Mouse (Mus musculus): ENCODE data around the gene Gm11567. TPM values are rescaled to one million over a fixed set of nuclear protein-coding genes. Genes with fewer than 3 reads are reported as not detected.
"Not testable (repeated sequence)": the region's sequence is repeated elsewhere in the genome, so short reads cannot be mapped to it uniquely, and the experiment has no call there.

The Gm11567 gene
- not detected for total RNA-seq (2021)
- long read RNA-seq, experiment 1, result 0 reads
- long read RNA-seq, experiment 2, result 0 reads

- not testable (repeated sequence) for H3K4me3 ChIP-seq; H3K27ac ChIP-seq; DNase-seq (ENCODE audit: low spot score in 2 of 2)
Measured at GRCm38 (mm10) chr11:99878887-99879286, at the start of gene Gm11567. Gm11567 (plus strand) TSS chr11:99879187.

GRCm38 (mm10) chr11:99837966-99838365, 41.0 kb upstream of the Gm11567 start, which contains the start of gene 2300003K06Rik:
2300003K06Rik (minus strand) TSS chr11:99838066.
- no peak within 1 kb of the TSS for H3K4me3 ChIP-seq
- H3K27ac ChIP-seq, result no peak within 1 kb of the TSS
- no peak for TF ChIP-seq CTCF (conservative IDR thresholded peaks at IDR 0.05)
- no peak for DNase-seq (ENCODE audit: low spot score in 2 of 2)

GRCm38 (mm10) chr11:99842185-99842584, 36.8 kb upstream of the Gm11567 start:
- Histone ChIP-seq H3K4me3 (no peak overlapping the region), H3K27ac (no peak overlapping the region)
- TF ChIP-seq CTCF (conservative IDR thresholded peaks at IDR 0.05), result no peak
- no peak for DNase-seq (ENCODE audit: low spot score in 2 of 2)

GRCm38 (mm10) chr11:99846746-99847145, 32.2 kb upstream of the Gm11567 start:
- no peak for DNase-seq (ENCODE audit: low spot score in 2 of 2)

GRCm38 (mm10) chr11:99851508-99851907, 27.5 kb upstream of the Gm11567 start, which contains the start of gene Krtap4-16:
Krtap4-16 (minus strand) TSS chr11:99851608.
- TF ChIP-seq CTCF (conservative IDR thresholded peaks at IDR 0.05), result no peak
- DNase-seq (ENCODE audit: low spot score in 2 of 2), result no peak

More at GRCm38 (mm10) chr11:99846746-99847145, 32.2 kb upstream of the Gm11567 start:
- Histone ChIP-seq H3K27ac (no peak overlapping the region), H3K4me3 (no peak overlapping the region)
- TF ChIP-seq CTCF (conservative IDR thresholded peaks at IDR 0.05), result no peak

GRCm38 (mm10) chr11:99854121-99854520, 24.9 kb upstream of the Gm11567 start:
- Histone ChIP-seq H3K4me3 (no peak overlapping the region), H3K27ac (no peak overlapping the region)
- TF ChIP-seq CTCF (conservative IDR thresholded peaks at IDR 0.05), result peak; percentile 56
- DNase-seq (ENCODE audit: low spot score in 2 of 2), result no peak

More at GRCm38 (mm10) chr11:99851508-99851907, 27.5 kb upstream of the Gm11567 start, which contains the start of gene Krtap4-16:
- Histone ChIP-seq H3K27ac (no peak within 1 kb of the TSS), H3K4me3 (no peak within 1 kb of the TSS)

GRCm38 (mm10) chr11:99857617-99858016, 21.4 kb upstream of the Gm11567 start, which contains the start of gene Gm11568:
Gm11568 (plus strand) TSS chr11:99857917.
- no peak for DNase-seq (ENCODE audit: low spot score in 2 of 2)
- H3K27ac ChIP-seq, result no peak within 1 kb of the TSS
- no peak within 1 kb of the TSS for H3K4me3 ChIP-seq
- no peak for TF ChIP-seq CTCF (conservative IDR thresholded peaks at IDR 0.05)

GRCm38 (mm10) chr11:99858761-99859160, 20.2 kb upstream of the Gm11567 start:
- H3K4me3 ChIP-seq, result no peak overlapping the region
- DNase-seq (ENCODE audit: low spot score in 2 of 2), result no peak
- no peak for TF ChIP-seq CTCF (conservative IDR thresholded peaks at IDR 0.05)
- H3K27ac ChIP-seq, result no peak overlapping the region

- H3K27ac ChIP-seq; DNase-seq (ENCODE audit: low spot score in 2 of 2); H3K4me3 ChIP-seq: not testable (repeated sequence)
Measured at GRCm38 (mm10) chr11:99864176-99864575, 14.8 kb upstream of the Gm11567 start, which contains the start of gene Gm11559. Gm11559 (plus strand) TSS chr11:99864476.

- not testable (repeated sequence) for DNase-seq (ENCODE audit: low spot score in 2 of 2)
Measured at GRCm38 (mm10) chr11:99873089-99873488, 5.9 kb upstream of the Gm11567 start, which contains the start of gene Krtap9-1. Krtap9-1 (plus strand) TSS chr11:99873389.

GRCm38 (mm10) chr11:99907620-99908019, 28.6 kb downstream of the Gm11567 start, which contains the start of gene Krtap31-1:
Krtap31-1 (plus strand) TSS chr11:99907920.
- no peak within 1 kb of the TSS for H3K27ac ChIP-seq
- DNase-seq (ENCODE audit: low spot score in 2 of 2), result no peak

More at GRCm38 (mm10) chr11:99873089-99873488, 5.9 kb upstream of the Gm11567 start, which contains the start of gene Krtap9-1:
- not testable (repeated sequence) for H3K4me3 ChIP-seq, H3K27ac ChIP-seq

GRCm38 (mm10) chr11:99914451-99914850, 35.5 kb downstream of the Gm11567 start, which contains the start of gene Gm11565:
Gm11565 (plus strand) TSS chr11:99914751.
- DNase-seq (ENCODE audit: low spot score in 2 of 2), result no peak
- no peak for TF ChIP-seq CTCF (conservative IDR thresholded peaks at IDR 0.05)

More at GRCm38 (mm10) chr11:99907620-99908019, 28.6 kb downstream of the Gm11567 start, which contains the start of gene Krtap31-1:
- no peak within 1 kb of the TSS for H3K4me3 ChIP-seq
- TF ChIP-seq CTCF (conservative IDR thresholded peaks at IDR 0.05), result no peak

More at GRCm38 (mm10) chr11:99914451-99914850, 35.5 kb downstream of the Gm11567 start, which contains the start of gene Gm11565:
- Histone ChIP-seq H3K27ac (no peak within 1 kb of the TSS), H3K4me3 (no peak within 1 kb of the TSS)

Other genes starting within 250 kb of the Gm11567 start
- not detected for gene Krtap4-2, start 244.1 kb upstream of the Gm11567 start, total RNA-seq (2021)
- gene Krtap4-7, start 235.1 kb upstream of the Gm11567 start, total RNA-seq (2021), result not detected
- not detected for gene Gm11555, start 229.0 kb upstream of the Gm11567 start, total RNA-seq (2021)
- gene Gm11563, start 220.2 kb upstream of the Gm11567 start, total RNA-seq (2021), result not detected
- gene Krtap4-6, start 213.2 kb upstream of the Gm11567 start, total RNA-seq (2021), result not detected
- not detected for gene Gm14190, start 188.4 kb upstream of the Gm11567 start, total RNA-seq (2021)
- gene Gm14180, start 144.9 kb upstream of the Gm11567 start, total RNA-seq (2021), result not detected
- gene Gm11595, start 106.3 kb upstream of the Gm11567 start, total RNA-seq (2021), result not detected
- gene Krtap4-8, start 98.5 kb upstream of the Gm11567 start, total RNA-seq (2021), result not detected
- gene Krtap4-9, start 94.0 kb upstream of the Gm11567 start, total RNA-seq (2021), result not detected
- gene Gm11596, start 85.7 kb upstream of the Gm11567 start, total RNA-seq (2021), result not detected
- gene Gm11569, start 80.3 kb upstream of the Gm11567 start, total RNA-seq (2021), result not detected
- not detected for gene Gm11554, start 74.7 kb upstream of the Gm11567 start, total RNA-seq (2021)
- gene Krtap4-13, start 69.3 kb upstream of the Gm11567 start, total RNA-seq (2021), result not detected
- not detected for gene Gm11564, start 63.5 kb upstream of the Gm11567 start, total RNA-seq (2021)
- not detected for gene 2300003K06Rik, start 41.1 kb upstream of the Gm11567 start, total RNA-seq (2021)
- not detected for gene Krtap4-16, start 27.6 kb upstream of the Gm11567 start, total RNA-seq (2021)
- not detected for gene Gm11568, start 21.3 kb upstream of the Gm11567 start, total RNA-seq (2021)
- not detected for gene Gm11559, start 14.7 kb upstream of the Gm11567 start, total RNA-seq (2021)
- gene Krtap9-1, start 5.8 kb upstream of the Gm11567 start, total RNA-seq (2021), result not detected
- gene Krtap31-1, start 28.7 kb downstream of the Gm11567 start, total RNA-seq (2021), result not detected
- gene Gm11565, start 35.6 kb downstream of the Gm11567 start, total RNA-seq (2021), result not detected
- gene Krtap31-2, start 57.1 kb downstream of the Gm11567 start, total RNA-seq (2021), result not detected
- gene Krtap9-5, start 69.3 kb downstream of the Gm11567 start, total RNA-seq (2021), result not detected
- gene Krtap29-1, start 99.9 kb downstream of the Gm11567 start, total RNA-seq (2021), result not detected
- gene Krtap16-1, start 107.4 kb downstream of the Gm11567 start, total RNA-seq (2021), result not detected
- gene Krtap17-1, start 114.8 kb downstream of the Gm11567 start, total RNA-seq (2021), result not detected
- not detected for gene Krt33a, start 137.0 kb downstream of the Gm11567 start, total RNA-seq (2021)
- not detected for gene Krt33b, start 150.7 kb downstream of the Gm11567 start, total RNA-seq (2021)
- gene Krt34, start 162.4 kb downstream of the Gm11567 start, total RNA-seq (2021), result not detected
- gene Krt31, start 171.4 kb downstream of the Gm11567 start, total RNA-seq (2021), result not detected
- gene Krt32, start 209.0 kb downstream of the Gm11567 start, total RNA-seq (2021), result not detected
- gene Krt35, start 217.1 kb downstream of the Gm11567 start, total RNA-seq (2021), result not detected
- gene Krt36, start 226.4 kb downstream of the Gm11567 start, total RNA-seq (2021), result not detected
- not detected for gene Krt13, start 242.4 kb downstream of the Gm11567 start, total RNA-seq (2021)